Mouse (Mus musculus) granulocyte monocyte progenitor cell, adult 5-6 weeks (primary cell): ENCODE results near the gene Tmem256. TPM values are rescaled to one million over a fixed set of nuclear protein-coding genes. Genes with fewer than 3 reads are reported as not detected.
A peak's percentile ranks its signal among the peaks of the same experiment; 100 is the strongest.

Source experiments
- ATAC-seq: replicated peaks from 2 replicates; pipeline ENCODE4 v1.8.0; 2016; ENCODE audit warnings: mild to moderate bottlenecking, moderate TSS enrichment, inconsistent platforms; ENCODE audit not compliant: poor library complexity, severe bottlenecking
- total RNA-seq, 2 experiments: library from RNA; stranded (forward) in 1 of 2; stranded (reverse) in 1 of 2; fragments of 200-712, 200-1000 nt in 1 of 2; fragments of >200 nt in 1 of 2; fragmentation: Nextera tagmentation in 1 of 2; gene quantifications; 2 replicates each; pipeline ENCODE4 v1.2.3; 2014 to 2017

Tmem256 gene
- total RNA-seq, 2 experiments from 2014 or later = 118 to 359 TPM

GRCm38 (mm10) chr11:69810280-69810679 is 28.0 kb upstream of the Tmem256 start:
- no peak for ATAC-seq

GRCm38 (mm10) chr11:69815155-69815554 is 23.2 kb upstream of the Tmem256 start, which contains the start of gene Gm39566:
Gm39566 (minus strand) TSS chr11:69815298.
- no peak for ATAC-seq

DNA sequence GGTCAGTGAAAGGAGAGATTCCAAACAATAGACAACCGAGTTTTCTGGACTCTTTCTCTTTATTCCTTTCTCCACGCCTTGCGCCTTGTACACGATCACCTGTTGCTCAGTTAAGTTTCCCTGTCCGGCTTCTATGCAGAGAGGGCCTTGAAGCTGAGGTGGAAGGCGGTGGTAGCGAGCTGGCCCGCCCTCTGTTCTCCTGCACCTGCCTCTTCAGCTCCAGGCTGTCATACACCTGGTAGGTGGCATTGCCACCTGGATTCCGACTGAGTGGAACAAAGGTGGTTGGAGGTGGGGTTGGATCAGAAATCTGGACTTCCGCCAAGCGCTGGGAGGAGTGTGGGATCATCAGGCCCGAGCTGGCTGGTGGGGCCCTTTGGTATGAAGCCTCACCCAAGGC is 21.8 kb upstream of the Tmem256 start:
- no peak for ATAC-seq

GRCm38 (mm10) chr11:69818365-69818764 is 19.9 kb upstream of the Tmem256 start, which contains the start of gene Spem2:
Spem2 (minus strand) TSS chr11:69818465.
- no peak for ATAC-seq

DNA sequence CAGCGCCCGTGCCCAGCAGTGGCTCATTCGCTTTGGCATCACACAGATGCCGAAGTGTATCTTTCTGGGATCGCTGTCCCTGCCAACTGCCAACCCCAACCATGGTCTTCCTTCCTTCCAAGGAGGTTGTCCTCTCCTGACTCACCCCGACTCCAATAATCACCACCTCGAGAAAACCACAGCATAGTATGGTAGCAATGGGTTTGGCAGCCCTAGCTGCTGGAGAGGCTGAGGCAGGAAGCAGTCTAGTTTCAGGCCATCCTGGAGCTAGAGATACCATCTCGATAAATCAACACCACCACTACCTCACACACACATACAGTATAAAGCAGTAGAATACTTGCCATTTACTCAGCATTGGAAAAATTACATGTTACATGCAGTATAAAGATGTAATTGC is 19.4 kb upstream of the Tmem256 start:
- ATAC-seq = no peak

- ATAC-seq = no peak
Observed at GRCm38 (mm10) chr11:69822080-69822479, 16.2 kb upstream of the Tmem256 start, which contains the start of gene Spem1. Spem1 (minus strand) TSS chr11:69822180.

DNA sequence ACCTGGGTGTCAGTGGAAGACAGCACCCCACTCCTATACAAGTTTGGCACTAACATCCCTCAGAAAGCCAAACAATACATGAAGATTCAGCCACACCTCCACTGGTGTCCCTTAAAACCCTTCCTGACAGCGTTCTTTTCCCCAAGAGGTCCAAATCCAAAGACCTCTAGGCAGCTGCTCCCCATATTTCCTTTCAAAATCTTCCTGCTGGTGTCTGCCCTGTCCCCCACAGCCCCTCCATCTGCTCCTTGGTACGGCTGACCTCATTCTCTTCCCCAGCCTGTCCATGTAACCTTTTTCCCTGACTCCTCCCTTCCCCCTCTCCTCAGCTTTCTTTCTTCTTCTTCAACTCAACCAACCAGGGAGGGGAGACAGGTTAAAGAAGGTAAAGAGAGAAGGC is 14.9 kb upstream of the Tmem256 start:
- no peak for ATAC-seq

DNA sequence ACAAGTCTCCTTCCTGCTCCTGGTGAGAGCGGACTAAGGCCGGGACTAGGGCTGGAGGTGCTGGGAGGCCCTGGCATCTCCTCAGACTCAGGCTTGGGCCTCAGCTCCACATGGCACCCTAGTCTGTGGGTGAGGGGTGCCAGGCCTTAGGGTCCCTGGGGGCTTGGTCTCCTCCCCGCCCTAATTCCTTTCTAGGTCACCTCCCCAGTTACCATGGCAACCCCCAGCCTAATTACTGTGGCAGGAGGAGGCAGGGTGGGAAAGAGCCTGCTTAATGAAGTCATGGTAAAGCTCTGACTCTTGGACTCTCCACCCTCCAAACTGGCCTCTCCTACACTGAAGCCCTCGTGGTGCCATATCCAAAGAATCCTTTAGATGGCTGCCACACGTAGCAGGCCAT is 9.5 kb upstream of the Tmem256 start:
- no peak for ATAC-seq

GRCm38 (mm10) chr11:69833554-69833953 is 4.8 kb upstream of the Tmem256 start:
- no peak for ATAC-seq

DNA sequence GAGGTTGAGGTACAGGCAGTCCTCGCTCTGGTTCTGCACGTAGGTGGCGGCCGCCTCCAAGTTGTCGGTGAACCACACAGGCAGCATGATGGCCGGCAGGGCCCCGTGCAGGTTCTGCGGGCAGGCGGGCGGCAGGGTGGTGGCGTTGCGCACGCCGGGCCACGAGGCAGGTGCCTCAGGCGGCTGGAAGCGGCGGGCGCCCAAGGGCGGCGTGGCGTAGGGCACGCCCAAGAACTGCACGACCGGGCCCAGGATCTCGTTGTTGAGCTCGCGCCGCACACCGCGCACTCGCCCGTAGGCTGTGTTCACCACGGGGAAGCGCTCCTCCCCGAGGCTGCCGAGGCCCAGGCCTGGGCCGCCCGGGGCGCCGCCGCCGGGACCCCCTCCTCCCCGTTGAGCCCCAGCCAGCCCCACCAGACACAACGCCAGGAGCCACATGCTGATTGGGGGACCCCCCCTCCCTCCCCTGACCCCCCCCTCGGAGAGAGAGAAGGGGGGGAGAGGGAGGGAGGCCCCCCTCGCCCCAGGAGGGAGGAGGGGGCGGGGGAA is 4.2 kb upstream of the Tmem256 start:
- peak; percentile 33 for ATAC-seq

- no peak for ATAC-seq
Observed at GRCm38 (mm10) chr11:69835326-69835965, 2.9 kb upstream of the Tmem256 start.

- no peak for ATAC-seq
Observed at GRCm38 (mm10) chr11:69835966-69836335, 2.4 kb upstream of the Tmem256 start.

DNA sequence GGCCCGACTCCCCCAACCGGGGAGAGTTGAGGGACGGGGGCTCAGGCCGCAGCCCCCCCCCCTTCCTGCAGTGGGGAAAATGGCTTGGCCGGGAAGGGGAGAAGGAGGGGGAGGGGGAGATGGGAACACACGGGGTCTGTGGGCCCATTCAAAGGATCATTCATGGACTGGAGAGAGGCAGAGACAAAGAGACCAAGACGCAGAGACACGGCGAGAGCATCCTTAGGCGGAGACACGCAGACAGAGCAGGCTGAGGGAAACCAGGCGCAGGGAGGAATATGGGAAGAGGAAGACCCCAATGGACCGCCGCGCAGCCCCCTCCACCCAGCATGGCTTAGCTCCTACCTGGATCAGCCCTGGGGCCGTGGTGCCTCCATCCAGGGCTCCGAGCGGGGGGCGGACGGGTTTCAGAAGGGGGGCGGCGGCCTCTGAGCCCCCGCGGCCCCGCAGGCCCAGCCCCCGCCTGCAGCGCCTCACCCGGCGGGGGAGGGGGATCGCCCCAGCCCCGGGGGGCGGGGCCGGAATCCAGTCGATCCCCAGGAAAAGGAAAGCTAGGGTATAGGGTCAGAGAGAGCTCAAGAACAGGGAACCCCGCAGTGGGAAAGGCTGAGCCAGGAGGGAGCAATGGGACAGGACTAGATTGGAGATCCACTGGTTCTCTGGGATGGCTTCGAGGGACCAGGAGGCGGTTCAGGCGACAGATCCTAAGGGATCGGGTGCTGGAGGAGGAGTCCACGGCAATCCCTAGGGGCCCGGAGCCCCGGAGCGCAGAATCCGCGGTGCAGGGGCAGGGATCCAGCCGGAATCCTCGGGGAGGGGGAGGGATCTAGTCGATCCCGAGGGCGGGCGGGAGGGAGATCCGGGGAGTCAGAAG is 1.4 kb upstream of the Tmem256 start:
- no peak for ATAC-seq

DNA sequence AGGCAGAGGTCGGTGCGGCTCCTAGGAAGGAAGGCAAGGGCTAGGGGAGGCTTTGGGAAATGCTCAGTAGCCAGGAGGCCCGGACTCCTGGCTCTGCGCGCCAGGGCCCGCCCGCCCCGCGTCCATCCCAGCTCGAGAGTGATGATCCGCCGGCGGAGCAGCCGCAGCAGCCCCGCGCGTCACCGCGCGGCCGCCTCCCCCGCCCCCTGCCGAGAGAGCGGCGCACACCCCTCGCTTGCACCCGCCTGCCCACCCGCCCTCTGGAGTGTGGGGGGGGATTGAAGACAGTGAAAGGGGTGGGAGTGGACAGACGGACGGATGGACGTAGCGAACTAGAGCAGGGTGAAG is 736 bp upstream of the Tmem256 start, which contains the start of gene Nlgn2:
Gene Nlgn2 (minus strand): TSS at position 181 of the 348 bp plus-strand sequence.
- ATAC-seq = peak; percentile 10

DNA sequence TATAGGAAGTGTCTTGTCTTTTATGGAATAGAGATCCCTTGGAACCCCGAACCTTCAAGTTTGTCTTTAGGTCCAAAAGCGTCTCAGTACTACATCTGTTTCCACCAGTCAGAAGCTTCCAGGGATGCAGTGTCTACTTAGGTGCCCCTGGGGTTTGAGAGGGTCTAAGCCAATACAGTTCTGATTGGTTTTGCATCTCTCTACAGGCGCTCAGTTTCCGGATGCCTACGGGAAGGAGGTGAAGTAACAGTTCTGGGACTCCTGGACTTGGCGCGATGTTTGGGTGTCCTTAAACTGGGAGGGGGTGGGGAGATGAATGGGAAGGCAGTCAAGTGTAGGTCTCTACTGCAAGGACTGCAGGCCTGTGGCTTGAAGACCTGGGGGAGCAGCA is 395 bp downstream of the Tmem256 start:
- 0 out of 2 replicates have a peak, but pooled peaks have one; percentile 6 for ATAC-seq

GRCm38 (mm10) chr11:69846198-69846680 is 7.9 kb downstream of the Tmem256 start, which contains the start of gene Plscr3:
Plscr3 (plus strand) TSS chr11:69846376.
- peak; percentile 79 for ATAC-seq

DNA sequence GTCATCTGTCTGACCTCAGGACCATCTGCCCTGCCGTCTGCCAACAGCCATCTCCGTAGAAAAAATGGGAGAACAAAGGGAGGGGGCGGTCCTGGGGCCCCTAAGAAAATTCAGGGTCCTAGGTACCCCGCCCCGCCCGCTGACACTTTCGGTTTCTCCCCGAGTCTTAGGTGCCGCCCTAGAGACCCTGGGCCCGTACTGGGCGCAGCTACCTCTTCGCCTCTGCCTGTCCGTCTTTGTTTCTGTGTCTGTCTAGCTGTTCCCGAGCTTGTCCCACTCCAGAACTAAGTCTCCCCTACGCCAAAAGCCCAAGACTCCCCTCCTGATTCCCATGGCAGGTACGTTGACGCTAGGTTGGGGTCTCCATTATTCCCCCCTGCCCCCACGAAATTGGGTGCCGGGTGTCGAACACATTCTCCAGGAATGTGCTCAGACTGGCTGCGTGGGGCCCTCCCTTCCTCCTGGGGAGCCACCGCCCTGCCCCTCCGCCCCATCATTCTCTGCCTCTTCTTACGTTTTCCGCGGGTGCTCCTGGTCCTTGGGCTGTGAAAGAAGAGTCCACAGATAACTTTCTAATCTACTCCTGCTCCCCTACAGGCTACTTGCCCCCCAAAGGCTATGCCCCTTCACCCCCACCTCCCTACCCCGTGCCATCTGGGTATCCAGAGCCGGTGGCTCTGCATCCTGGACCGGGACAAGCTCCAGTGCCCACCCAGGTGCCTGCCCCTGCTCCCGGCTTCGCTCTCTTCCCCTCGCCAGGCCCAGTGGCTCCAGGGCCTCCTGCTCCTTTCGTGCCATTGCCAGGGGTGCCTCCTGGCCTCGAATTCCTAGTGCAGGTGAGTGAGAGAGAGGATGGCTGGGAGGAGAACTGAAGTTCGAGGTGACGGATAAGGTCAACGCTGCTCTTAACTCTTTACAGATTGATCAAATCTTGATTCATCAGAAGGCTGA is 8.7 kb downstream of the Tmem256 start:
- peak; percentile 31 for ATAC-seq

GRCm38 (mm10) chr11:69848021-69848420 is 9.7 kb downstream of the Tmem256 start:
- ATAC-seq = no peak

GRCm38 (mm10) chr11:69849128-69849527 is 10.8 kb downstream of the Tmem256 start:
- peak; percentile 34 for ATAC-seq

DNA sequence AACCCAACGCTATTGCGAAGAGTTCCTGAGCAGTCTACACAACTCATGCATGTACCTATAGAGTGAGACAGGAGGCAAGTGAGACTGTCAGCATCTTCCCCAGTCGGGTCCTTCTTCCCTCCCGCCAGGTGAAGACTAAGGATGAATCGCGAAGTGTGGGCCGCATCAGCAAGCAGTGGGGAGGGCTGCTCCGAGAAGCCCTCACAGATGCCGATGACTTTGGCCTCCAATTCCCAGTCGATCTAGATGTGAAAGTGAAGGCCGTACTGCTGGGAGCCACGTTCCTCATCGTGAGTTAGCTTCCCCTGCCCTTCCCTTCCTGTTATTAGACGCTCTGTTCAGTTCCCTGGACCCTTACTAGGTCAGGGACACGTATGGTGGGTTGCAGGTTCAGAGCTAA is 11.6 kb downstream of the Tmem256 start:
- ATAC-seq = no peak
